Comparison of ENCODE assay signal across 26 mouse cellular contexts in the genomic region with DNA sequence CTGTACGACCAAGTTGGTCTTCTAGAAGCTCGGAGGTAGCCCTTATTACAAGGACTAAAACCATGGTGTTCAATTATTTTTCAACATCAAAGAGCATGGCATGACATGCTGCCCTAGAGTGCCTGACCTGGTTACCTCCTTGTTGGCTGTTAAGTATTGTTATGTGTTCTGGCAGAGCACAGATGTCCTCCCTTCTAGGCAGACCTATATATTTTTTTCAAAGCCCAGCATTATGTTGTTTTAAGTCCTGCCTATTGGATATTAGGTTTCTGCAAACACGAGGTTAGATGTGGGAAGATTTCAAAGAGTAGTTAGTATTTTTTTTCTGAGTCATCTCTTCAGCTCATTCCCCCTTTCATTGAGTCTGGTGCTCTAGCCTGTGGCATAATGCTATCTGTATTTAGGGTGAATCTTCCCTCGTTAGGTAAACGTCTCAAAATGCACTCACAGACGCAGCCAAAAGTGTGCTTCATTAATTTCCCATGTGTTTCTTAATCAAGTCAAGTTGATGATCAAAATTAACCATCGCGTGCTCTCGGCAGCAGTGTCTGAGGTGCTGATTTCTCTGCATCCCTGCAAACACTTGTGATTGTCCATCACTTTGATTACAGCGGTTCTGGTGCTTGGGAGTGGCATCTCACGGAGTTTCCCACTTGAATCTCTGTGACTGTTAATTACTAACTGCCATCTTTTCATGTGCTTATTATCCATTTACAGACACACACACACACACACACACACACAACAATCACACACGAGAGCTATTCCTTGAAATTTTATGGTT.
"Had no signal": no experiment of that assay in that cellular context is flagged by ENCODE, and none has a peak within 500 bp of the region (broad histone marks: within the 10 kb centered on the region; RNA-seq: fewer than 3 reads in every experiment).

No protein-coding gene starts in this region.

- H3K9me3 ChIP-seq: heart, embryonic 13.5 days; heart, embryonic 15.5 days; hindbrain, embryonic 13.5 days; hindbrain, embryonic 15.5 days; limb, embryonic 10.5 days; limb, embryonic 12.5 days; liver, embryonic 13.5 days; liver, embryonic 15.5 days had no signal

- H3K4me3 ChIP-seq: heart, adult 2 months; heart, embryonic 13.5 days; heart, embryonic 15.5 days; hindbrain, embryonic 13.5 days; hindbrain, embryonic 15.5 days; left cerebral cortex, adult 2 months; limb, embryonic 10.5 days; limb, embryonic 12.5 days; liver, embryonic 13.5 days; liver, embryonic 15.5 days had no signal

- H3K4me2 ChIP-seq: heart, embryonic 11.5 days; heart, embryonic 13.5 days; heart, embryonic 15.5 days; hindbrain, embryonic 13.5 days; hindbrain, embryonic 15.5 days; limb, embryonic 12.5 days; liver, embryonic 11.5 days; liver, embryonic 13.5 days; liver, embryonic 15.5 days had no signal

- H3K27me3 ChIP-seq: heart, embryonic 13.5 days; heart, embryonic 15.5 days; hindbrain, embryonic 13.5 days; hindbrain, embryonic 15.5 days; limb, embryonic 12.5 days; liver, embryonic 13.5 days; liver, embryonic 15.5 days had no signal

- DNase-seq: gastrocnemius, postnatal 14 days; gastrocnemius, postnatal 36 days; heart, adult 11 months; heart, adult 2 months; heart, postnatal 14 days; heart, postnatal 36 days; kidney, adult 11 months; kidney, adult 2 months; kidney, adult 9 months; kidney, postnatal 10 days; kidney, postnatal 36 days; layer of hippocampus, adult 9-11 months; liver; liver, embryonic 13.5 days had no signal

- H3K36me3 ChIP-seq: heart, embryonic 13.5 days; heart, embryonic 15.5 days; hindbrain, embryonic 13.5 days; hindbrain, embryonic 15.5 days; limb, embryonic 10.5 days; limb, embryonic 12.5 days; liver, embryonic 13.5 days; liver, embryonic 15.5 days had no signal

- H3K9ac ChIP-seq: heart, embryonic 13.5 days; heart, embryonic 15.5 days; hindbrain, embryonic 13.5 days; hindbrain, embryonic 15.5 days; limb, embryonic 12.5 days; liver, embryonic 13.5 days; liver, embryonic 15.5 days had no signal

- H3K27ac ChIP-seq: heart, adult 2 months; heart, embryonic 13.5 days; heart, embryonic 15.5 days; hindbrain, embryonic 13.5 days; hindbrain, embryonic 15.5 days; hindbrain, postnatal 0 days; left cerebral cortex, adult 2 months; limb, embryonic 10.5 days; limb, embryonic 12.5 days; liver, embryonic 13.5 days; liver, embryonic 15.5 days had no signal

- H3K4me1 ChIP-seq: heart, embryonic 15.5 days; hindbrain, embryonic 13.5 days; hindbrain, embryonic 15.5 days; liver, embryonic 13.5 days; liver, embryonic 15.5 days had no signal

- ATAC-seq: hindbrain, postnatal 0 days; intestine, embryonic 16.5 days had no signal
